Mouse (Mus musculus) limb, embryonic 10.5 days (tissue): ENCODE data around the gene 4930507D05Rik. TPM values are rescaled to one million over a fixed set of nuclear protein-coding genes. Genes with fewer than 3 reads are reported as not detected.

Source experiments
- DNase-seq: peaks from one replicate; pipeline ENCODE4 v3.0.0-alpha.2; 2017; ENCODE audit warnings: low spot score
- H3K27ac ChIP-seq: fragments of 300-500 bp; sonication (generic); 2 replicates; pipeline ENCODE4 v1.5.1; 2016; ENCODE audit warnings: mild to moderate bottlenecking
- H3K27me3 ChIP-seq: fragments of 300-500 bp; sonication (generic); 2 replicates; pipeline ENCODE4 v1.6.1; 2016; ENCODE audit warnings: low read depth, mild to moderate bottlenecking; ENCODE audit not compliant: poor library complexity, severe bottlenecking
- H3K36me3 ChIP-seq: fragments of 300-500 bp; sonication (generic); 2 replicates; pipeline ENCODE4 v1.6.1; 2016; ENCODE audit warnings: mild to moderate bottlenecking, moderate library complexity
- H3K4me1 ChIP-seq: fragments of 300-500 bp; sonication (generic); 2 replicates; pipeline ENCODE4 v1.6.1; 2016
- H3K4me3 ChIP-seq: fragments of 300-500 bp; sonication (generic); 2 replicates; pipeline ENCODE4 v1.5.1; 2016; ENCODE audit warnings: mild to moderate bottlenecking, moderate library complexity
- H3K9me3 ChIP-seq: fragments of 300-500 bp; sonication (generic); replicated peaks from 2 replicates; pipeline ENCODE4 v1.6.1; 2016; ENCODE audit warnings: mild to moderate bottlenecking
- WGBS: fragments of 180-500 bp; shearing (Covaris S2); methylation state at CpG from one replicate; pipeline ENCODE4 v1.1.7; 2016; 5-methylcytosine and 5-hydroxymethylcytosine counted together
- polyA plus RNA-seq: library from polyadenylated mRNA; unstranded; fragments of >200 nt; fragmentation: Nextera tagmentation; extraction: Ambion mirVana; gene quantifications from 2 replicates; pipeline ENCODE4 v1.2.1, GENCODE M21; 2016

The 4930507D05Rik gene
- polyA plus RNA-seq: 0.89 and 1.1 TPM in 2 replicates

DNA sequence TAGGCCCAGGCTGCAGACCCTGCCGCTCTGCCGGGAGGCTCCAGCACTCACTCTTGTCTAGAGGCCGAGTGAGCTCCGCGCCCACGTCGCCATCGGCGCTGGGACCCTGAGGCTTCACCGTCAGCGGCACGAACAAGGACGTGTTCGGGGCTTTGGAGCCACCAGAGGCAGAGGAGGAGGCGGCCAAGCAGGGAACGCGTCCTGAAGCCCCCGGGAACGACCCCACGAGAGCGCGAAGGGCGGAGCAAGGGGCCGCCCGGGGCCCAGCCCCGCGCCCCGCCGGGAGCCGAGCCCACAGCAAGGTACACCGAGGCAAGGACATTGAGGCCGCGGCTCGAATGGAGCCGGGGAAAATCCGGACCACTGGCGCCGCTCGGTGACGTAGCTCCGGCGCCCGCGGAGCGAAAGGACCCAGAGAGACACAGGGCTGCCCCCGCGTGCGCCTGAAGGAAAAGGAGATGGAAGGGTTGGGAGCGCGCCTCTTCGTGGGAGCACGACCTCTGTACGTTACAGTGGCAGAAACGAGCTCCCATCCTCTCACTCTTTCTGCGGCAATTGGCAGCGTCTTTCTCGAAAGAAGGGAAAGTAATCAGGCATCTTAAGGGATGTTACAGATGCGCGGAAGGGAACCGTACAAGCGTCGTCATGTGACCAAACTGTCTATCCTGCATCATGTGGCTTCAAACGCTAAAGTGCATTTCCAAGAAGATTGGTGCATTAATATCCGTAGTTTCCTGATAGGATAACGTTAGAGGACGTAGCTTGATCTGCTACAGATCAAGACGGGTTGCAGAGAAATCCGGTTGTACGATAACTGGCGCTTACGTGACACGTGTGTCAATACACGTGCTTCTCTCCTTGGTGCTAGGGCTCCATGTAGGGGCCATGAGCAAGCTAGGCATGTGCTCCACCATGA, at the start of gene 4930507D05Rik, which contains the start of gene Supv3l1:
4930507D05Rik (plus strand) TSS at position 126 of the 916 bp plus-strand sequence.
Supv3l1 (minus strand) TSS at position 375 of the 916 bp plus-strand sequence.
- peak within 1 kb of the TSS; percentile 100 for H3K4me3 ChIP-seq
- WGBS: under 1% methylated on average over 73 of the region's 73 CpGs

DNA sequence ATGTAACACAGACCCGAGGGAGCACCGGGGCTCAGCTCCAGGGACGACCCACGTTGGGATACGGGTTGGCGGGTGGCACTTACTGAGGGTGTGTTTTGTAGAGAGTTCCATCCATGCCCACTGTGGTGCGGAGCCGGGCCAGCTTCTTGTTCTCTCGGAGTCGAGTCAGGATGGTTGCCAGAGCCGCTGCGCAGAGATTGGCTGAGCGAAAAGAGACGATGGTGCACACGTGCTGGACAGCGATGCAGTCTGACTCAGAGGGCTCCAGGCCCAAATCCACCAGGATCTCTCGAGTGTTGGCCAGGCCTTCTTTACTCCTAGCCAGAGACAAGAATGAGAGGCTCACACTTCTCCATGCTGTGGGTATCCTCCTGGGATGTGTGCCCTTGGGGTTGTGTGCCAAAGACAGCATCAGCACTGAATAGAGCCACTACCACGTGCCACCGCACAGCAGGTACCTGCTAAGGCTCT, 47.6 kb upstream of the 4930507D05Rik start:
- Histone ChIP-seq H3K36me3 (no peaks in the 10 kb centered on the region), H3K4me3 (no peak overlapping the region), H3K27me3 (0 out of 2 replicates have a peak, but pooled peaks cover 8% of the 10 kb centered on the region), H3K27ac (no peak overlapping the region), H3K9me3 (no peaks in the 10 kb centered on the region), H3K4me1 (peaks cover 6% of the 10 kb centered on the region)
- 86% methylated on average over 19 of the region's 19 CpGs for WGBS
- no peak for DNase-seq

More for the DNA sequence above, at the start of gene 4930507D05Rik, which contains the start of gene Supv3l1:
- Histone ChIP-seq H3K36me3 (peaks cover 32% of the 10 kb centered on the region), H3K27ac (peak within 1 kb of the TSS; percentile 99), H3K27me3 (no peaks in the 10 kb centered on the region), H3K4me1 (peaks cover 14% of the 10 kb centered on the region), H3K9me3 (no peaks in the 10 kb centered on the region)
- DNase-seq: peak; percentile 92

DNA sequence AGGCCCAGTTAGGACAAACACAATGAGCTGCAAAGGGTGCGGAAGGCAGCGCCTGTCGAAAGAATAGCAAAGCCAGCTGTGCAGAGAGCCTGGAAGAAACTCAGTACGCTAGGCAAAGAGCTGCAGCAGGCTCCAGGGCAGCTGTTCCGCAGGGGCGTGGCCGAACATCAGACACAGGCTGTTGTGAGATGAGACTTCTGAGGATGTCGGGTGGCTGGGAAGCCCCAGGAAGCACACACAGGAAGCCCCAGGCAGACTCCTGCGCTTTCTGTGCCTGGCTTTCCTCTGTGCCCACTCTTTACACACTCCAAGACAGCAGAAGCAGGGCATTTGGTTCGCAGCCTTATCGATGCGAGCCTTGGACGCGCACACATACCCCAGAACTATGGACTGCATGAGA, 44.4 kb upstream of the 4930507D05Rik start:
- DNase-seq: peak; percentile 51
- 50% methylated on average over 14 of the region's 14 CpGs for WGBS
- no peak overlapping the region for H3K27ac ChIP-seq

DNA sequence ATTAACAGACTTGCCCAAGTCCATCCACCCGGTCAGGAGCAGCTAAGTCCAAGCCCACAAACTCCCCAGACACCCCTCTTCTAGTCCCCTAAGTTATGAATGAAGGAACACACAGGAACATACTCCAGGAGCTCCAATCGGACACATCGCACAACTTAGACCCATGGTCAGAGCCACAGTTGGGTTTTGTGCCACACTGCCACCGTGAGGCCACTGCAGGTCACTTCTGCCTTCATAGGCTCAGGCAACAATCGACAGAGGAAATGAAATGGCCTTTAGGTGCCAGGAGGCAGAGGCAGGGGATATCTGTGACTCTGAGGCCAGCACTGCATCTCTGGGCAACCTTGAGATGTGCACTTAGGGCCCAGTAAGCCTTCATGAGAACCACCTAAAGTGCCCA, 38.3 kb upstream of the 4930507D05Rik start:
- no peak overlapping the region for H3K27ac ChIP-seq
- H3K27me3 ChIP-seq: 0 out of 2 replicates have a peak, but pooled peaks cover 10% of the 10 kb centered on the region
- H3K4me1 ChIP-seq: peaks cover 16% of the 10 kb centered on the region
- no peaks in the 10 kb centered on the region for H3K36me3 ChIP-seq
- peak; percentile 61 for DNase-seq
- H3K9me3 ChIP-seq: no peaks in the 10 kb centered on the region
- 16% methylated on average over 5 of the region's 5 CpGs for WGBS
- H3K4me3 ChIP-seq: no peak overlapping the region

More for the DNA sequence above, 44.4 kb upstream of the 4930507D05Rik start:
- Histone ChIP-seq H3K36me3 (no peaks in the 10 kb centered on the region), H3K4me3 (peak overlapping the region; percentile 11), H3K27me3 (0 out of 2 replicates have a peak, but pooled peaks cover 12% of the 10 kb centered on the region), H3K4me1 (peaks cover 6% of the 10 kb centered on the region), H3K9me3 (no peaks in the 10 kb centered on the region)

DNA sequence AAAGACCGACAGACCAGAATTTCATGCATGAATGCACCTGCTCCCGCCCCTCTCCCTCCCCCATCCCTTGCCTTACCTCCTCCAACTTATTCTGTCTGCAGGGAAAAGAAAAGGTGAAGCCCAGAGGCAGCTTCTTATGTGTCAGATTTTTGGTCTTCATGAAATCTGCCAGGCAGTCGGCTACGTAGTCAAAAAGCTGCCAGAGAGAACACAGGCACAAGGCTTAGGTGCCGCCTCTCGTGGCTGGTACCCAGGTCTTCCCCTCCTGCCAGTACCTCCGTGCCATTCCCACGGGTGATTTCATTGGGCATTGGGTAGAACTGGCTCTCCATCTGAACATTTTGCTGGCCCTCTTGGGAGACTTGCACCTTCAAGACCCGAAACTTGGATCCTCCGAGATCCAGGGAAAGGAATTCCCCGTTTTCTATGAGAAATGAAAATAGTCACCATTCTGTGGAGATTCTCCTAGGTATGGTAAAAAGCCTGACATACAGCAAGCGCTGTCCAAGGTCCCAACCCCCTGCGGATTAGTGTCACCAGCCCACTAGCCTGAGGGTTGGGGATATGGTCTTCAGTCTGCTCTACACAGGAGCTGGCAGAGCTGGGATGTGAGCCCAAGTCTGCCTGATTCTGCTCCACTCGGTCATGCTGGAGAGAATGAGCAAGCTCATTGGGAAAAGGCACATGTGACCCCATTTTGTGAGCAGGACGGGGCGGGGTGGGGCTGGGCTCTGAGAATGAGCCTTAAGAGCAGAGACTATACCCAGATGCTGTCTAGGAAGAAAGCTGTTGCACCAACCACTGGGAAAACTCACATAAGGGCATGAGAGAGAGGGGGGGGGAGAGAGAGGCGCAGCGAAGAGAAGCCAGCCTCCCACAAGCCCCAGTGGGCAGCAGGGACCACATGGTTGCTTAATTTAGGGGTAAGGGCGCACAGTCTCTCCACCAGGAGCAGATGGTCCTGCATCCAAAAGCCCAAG, 37.6 kb upstream of the 4930507D05Rik start:
- no peak for DNase-seq
- Histone ChIP-seq H3K9me3 (no peaks in the 10 kb centered on the region), H3K4me1 (peaks cover 16% of the 10 kb centered on the region), H3K27me3 (0 out of 2 replicates have a peak, but pooled peaks cover 3% of the 10 kb centered on the region), H3K27ac (no peak overlapping the region), H3K4me3 (no peak overlapping the region), H3K36me3 (no peaks in the 10 kb centered on the region)
- 68% methylated on average over 19 of the region's 19 CpGs for WGBS

DNA sequence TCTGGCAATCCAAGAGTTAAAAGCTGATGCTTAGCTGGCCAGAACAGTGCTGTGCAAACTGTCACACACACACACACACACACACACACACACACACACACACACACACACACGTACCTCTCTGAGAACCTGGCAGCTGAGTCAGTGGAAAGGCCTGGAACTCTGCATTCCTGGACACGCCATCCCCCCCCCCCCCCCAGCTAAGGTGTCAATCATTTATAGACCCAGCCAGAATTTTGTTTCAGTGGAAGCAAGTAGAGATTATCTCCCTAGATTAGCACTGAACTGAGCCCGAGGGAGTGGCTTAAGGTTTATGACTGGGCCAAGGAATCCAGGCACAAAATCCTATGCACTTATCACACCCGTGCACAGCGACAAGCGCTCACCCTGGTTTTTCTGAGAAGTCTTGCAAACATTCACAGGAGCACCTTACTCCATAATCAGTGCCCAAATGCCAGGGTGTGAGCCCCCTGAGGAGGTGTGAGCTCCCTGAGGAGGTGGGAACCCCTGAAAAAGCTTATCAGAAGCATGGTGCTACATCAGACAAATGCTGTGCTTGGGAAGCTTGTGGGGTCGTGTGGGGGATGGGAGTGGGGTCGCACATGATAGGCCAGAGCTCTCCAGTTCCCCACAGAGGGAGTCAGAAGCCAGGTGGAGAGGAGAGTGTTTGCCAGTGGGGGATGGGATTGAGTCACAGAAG, 36.2 kb upstream of the 4930507D05Rik start:
- Histone ChIP-seq H3K4me1 (peaks cover 16% of the 10 kb centered on the region), H3K27me3 (peaks cover 6% of the 10 kb centered on the region; the same call in 1 of the 2 replicates), H3K27ac (no peak overlapping the region), H3K4me3 (no peak overlapping the region), H3K36me3 (no peaks in the 10 kb centered on the region), H3K9me3 (no peaks in the 10 kb centered on the region)
- DNase-seq: no peak
- WGBS: 13% methylated on average over 8 of the region's 8 CpGs

DNA sequence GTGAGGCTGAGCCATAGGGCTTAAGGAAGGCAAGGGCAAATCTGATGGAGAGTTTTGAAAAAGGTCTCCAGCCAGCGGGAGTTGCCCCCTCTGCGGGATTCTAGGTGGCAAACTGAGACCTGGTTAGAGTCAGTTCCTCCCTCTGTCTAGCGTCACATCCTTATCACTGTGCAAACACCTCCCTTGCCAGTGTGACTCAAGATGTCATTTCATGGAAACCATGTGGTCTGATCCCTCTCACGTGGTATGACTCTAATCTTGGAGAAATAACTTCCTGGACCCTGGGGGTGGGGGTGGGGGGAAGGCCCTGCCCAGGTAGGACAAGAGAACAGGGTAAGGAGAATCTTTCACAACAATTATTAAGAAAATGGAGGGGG, 35.7 kb upstream of the 4930507D05Rik start:
- Histone ChIP-seq H3K9me3 (no peaks in the 10 kb centered on the region), H3K27me3 (peaks cover 4% of the 10 kb centered on the region; the same call in 1 of the 2 replicates), H3K4me3 (no peak overlapping the region), H3K27ac (no peak overlapping the region), H3K4me1 (peaks cover 16% of the 10 kb centered on the region), H3K36me3 (no peaks in the 10 kb centered on the region)
- 26% methylated on average over 4 of the region's 4 CpGs for WGBS
- no peak for DNase-seq

DNA sequence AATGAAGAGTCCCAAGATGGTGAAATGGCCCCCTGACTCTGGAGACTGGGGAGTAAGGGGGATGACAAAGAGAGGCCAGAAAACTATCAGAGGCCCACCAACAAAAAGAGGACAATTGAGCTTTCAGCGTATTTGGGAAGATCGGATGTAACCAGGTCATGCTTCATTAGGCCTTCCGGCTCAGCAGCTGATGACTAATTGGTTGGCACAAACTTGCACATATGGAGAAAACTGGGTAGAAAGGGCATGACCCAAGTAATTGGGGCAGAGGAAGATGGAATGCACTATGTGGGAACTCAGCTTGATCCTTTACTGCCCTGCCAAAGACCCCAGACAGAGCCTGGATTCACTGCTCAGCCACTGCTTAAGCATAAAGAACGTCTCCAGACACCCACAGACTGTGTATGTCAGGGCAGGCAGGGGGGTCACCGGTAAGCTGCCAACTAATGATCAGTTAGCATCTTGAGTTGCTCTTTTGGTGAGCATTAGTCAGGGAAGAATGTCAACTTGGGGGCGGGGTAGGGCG, 30.4 kb upstream of the 4930507D05Rik start:
- 78% methylated on average over 7 of the region's 7 CpGs for WGBS
- Histone ChIP-seq H3K27me3 (peaks cover 3% of the 10 kb centered on the region; the same call in 1 of the 2 replicates), H3K4me1 (peaks cover 10% of the 10 kb centered on the region; the same call in 1 of the 2 replicates), H3K4me3 (no peak overlapping the region), H3K27ac (no peak overlapping the region), H3K9me3 (no peaks in the 10 kb centered on the region), H3K36me3 (no peaks in the 10 kb centered on the region)
- no peak for DNase-seq

DNA sequence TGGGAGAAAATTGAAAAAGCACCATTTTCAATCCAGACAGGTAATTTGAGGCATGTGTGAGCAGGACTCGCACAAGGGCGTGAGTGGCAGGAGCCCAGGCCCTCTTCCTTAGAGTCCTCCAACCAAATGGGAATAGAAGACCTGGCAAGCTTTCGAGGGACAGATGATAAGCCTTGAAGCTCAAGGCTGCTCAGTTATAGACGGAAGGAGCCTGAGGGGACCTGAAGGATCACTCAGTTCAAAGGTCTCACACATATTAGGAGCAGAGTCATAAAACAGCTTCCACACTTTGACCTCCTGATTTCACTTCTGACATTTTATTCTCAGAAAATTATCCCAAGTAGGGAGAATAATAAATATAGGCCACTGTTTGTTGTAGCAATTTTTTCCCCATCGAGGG, 29.9 kb upstream of the 4930507D05Rik start:
- H3K9me3 ChIP-seq: no peaks in the 10 kb centered on the region
- H3K4me1 ChIP-seq: peaks cover 10% of the 10 kb centered on the region; the same call in 1 of the 2 replicates
- peaks cover 3% of the 10 kb centered on the region; the same call in 1 of the 2 replicates for H3K27me3 ChIP-seq
- H3K27ac ChIP-seq: no peak overlapping the region
- no peak overlapping the region for H3K4me3 ChIP-seq
- WGBS: 79% methylated on average over 5 of the region's 5 CpGs
- no peaks in the 10 kb centered on the region for H3K36me3 ChIP-seq
- DNase-seq: no peak

DNA sequence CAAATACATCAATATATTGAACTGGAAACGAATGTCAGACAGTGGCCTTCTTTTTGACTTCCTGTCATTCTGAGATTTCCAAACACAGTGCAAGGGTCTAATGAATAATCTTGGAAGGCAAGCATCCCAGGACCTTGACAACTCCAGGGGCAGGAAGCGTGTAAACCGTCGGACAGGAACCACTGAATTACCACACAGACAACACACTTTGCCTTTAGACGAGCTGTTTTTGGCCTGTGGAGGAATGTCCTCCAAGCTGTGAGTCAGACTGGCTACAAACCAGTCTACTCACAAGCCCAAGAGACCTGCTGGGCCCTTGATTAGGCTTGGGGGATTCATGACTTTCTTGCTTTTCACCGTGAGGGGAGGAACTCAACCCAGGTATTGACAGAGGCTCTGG, 28.9 kb upstream of the 4930507D05Rik start:
- peaks cover 17% of the 10 kb centered on the region for H3K4me1 ChIP-seq
- H3K27me3 ChIP-seq: peaks cover 3% of the 10 kb centered on the region; the same call in 1 of the 2 replicates
- H3K27ac ChIP-seq: no peak overlapping the region
- WGBS: 82% methylated on average over 6 of the region's 6 CpGs
- no peaks in the 10 kb centered on the region for H3K9me3 ChIP-seq
- no peak overlapping the region for H3K4me3 ChIP-seq
- no peaks in the 10 kb centered on the region for H3K36me3 ChIP-seq
- DNase-seq: no peak

DNA sequence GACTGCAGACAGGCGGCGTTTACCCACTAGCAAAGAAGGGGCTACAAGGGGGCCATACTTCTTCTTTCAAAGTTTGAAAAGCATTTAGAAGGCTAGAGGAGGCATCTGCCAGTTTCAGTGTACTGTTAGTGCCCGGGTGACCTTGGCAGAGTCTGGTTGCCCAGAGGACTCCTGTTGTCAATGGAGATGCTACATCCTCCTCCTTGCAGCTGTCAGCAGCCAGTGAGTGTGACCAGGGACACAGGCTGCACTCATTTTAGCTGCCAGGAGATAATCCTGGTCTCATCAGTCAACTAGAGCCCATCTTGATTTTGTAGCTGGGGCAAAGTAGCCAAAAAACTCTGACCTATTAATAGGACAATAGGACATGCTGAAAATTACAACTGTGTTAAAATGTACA, 28.2 kb upstream of the 4930507D05Rik start:
- no peaks in the 10 kb centered on the region for H3K9me3 ChIP-seq
- no peak overlapping the region for H3K27ac ChIP-seq
- peaks cover 3% of the 10 kb centered on the region; the same call in 1 of the 2 replicates for H3K27me3 ChIP-seq
- no peak overlapping the region for H3K4me3 ChIP-seq
- DNase-seq: no peak
- H3K4me1 ChIP-seq: peaks cover 23% of the 10 kb centered on the region
- no peaks in the 10 kb centered on the region for H3K36me3 ChIP-seq
- 89% methylated on average over 3 of the region's 3 CpGs for WGBS
